Mouse (Mus musculus) olfactory bulb, adult 2 months (tissue): ENCODE measurements at regions not wholly inside any gene's neighbourhood (a gene's known extent, or its start where the extent isn't known, plus 50 kb on each side); places are given as distances from the start of the nearest gene placed in this dataset.

Source experiments
- H3K27ac ChIP-seq: fragments of 200-500 bp; 2 replicates; pipeline ENCODE4 v1.5.1; 2012; ENCODE audit warnings: low read depth, low read length; ENCODE audit not compliant: insufficient read depth
- H3K4me1 ChIP-seq: fragments of 200-500 bp; 2 replicates; pipeline ENCODE4 v1.6.1; 2012; ENCODE audit warnings: low read length; ENCODE audit not compliant: control insufficient read depth, insufficient read depth
- H3K4me3 ChIP-seq: fragments of 200-500 bp; 2 replicates; pipeline ENCODE4 v1.5.1; 2012; ENCODE audit warnings: mild to moderate bottlenecking, low read depth, low read length, moderate library complexity; ENCODE audit not compliant: insufficient read depth
- CTCF ChIP-seq: fragments of 200-500 bp; IDR thresholded peaks from 2 replicates; pipeline ENCODE4 v1.5.1; 2012; ENCODE audit warnings: low read depth, mild to moderate bottlenecking, low read length, moderate library complexity; ENCODE audit not compliant: insufficient read depth
- POLR2A ChIP-seq: fragments of 200-500 bp; IDR thresholded peaks from 2 replicates; pipeline ENCODE4 v1.6.1; 2012; ENCODE audit warnings: mild to moderate bottlenecking, low read depth, low read length, moderate library complexity; ENCODE audit not compliant: insufficient read depth
- WGBS: fragments of 180-500 bp; shearing (Covaris S2); methylation state at CpG from one replicate; pipeline ENCODE4 v1.1.7; 2018; 5-methylcytosine and 5-hydroxymethylcytosine counted together

DNA sequence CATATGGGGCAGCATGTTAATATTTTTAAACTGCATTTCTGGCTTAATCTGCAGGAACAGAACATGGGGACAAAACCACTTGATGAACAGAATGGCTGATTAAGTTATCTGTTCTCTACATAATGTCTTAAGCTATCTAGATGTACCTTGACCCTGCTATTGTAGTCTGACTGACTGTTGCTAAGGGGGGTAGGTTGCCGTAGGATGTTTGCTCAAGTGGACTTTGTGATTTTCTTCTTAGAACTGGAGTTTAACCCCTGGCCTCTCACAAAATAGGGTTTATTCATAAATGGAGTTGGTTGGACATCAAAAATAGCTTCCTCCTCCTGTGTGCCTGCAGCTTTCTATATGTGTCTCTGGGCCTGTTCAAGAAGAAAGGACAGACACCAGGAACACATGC lies 292.9 kb downstream of the Fam84b start:
- H3K27ac ChIP-seq, result no peak overlapping the region
- no peak overlapping the region for H3K4me3 ChIP-seq
- WGBS, result 95% methylated on average over 1 of the region's 1 CpGs
- no peak for TF ChIP-seq POLR2A
- no peak for TF ChIP-seq CTCF
- no peaks in the 10 kb centered on the region for H3K4me1 ChIP-seq

DNA sequence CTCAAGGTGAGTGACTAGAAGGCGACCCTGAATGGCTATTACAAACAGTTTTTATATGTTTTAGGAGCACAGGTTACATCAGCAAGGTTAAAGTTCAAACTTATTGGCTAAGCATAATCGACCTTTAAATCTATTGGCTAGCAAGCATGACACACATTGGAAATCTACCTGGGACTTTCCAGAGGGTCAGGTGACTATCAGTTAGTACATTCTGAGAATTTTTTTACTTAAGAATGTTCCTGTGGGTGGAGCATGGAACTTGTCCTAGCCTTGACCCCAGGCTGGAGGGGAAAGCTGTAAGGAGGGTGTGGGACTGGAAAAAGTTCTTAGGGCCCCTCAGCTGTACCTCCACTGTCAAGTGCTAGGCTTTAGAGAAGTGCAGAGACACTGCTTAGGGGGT lies 297.9 kb downstream of the Fam84b start:
- H3K27ac ChIP-seq, result no peak overlapping the region
- TF ChIP-seq POLR2A, result no peak
- TF ChIP-seq CTCF, result no peak
- WGBS, result 94% methylated on average over 2 of the region's 2 CpGs
- H3K4me3 ChIP-seq, result no peak overlapping the region
- no peaks in the 10 kb centered on the region for H3K4me1 ChIP-seq

DNA sequence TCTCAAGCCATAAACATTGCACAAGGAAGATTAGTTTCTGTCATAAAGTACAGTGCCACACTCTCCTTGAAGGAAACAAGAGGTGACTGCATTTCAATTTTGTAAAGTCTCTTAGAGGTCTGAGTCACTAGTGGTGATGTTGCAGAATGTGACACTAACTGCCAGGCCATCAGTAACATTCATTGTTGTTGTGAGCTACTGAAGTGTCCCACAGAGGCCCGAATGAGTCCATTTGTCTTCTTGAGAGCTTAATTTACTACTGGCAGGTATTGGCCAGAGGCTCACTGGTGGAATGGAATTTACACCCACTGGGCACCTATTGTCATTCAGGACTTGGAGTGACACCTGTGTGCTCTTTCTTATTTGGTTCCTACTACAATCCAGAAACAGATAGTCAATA lies 299.0 kb downstream of the Fam84b start:
- H3K4me1 ChIP-seq, result no peaks in the 10 kb centered on the region
- no peak overlapping the region for H3K4me3 ChIP-seq
- WGBS, result 42% methylated on average over 1 of the region's 1 CpGs
- H3K27ac ChIP-seq, result no peak overlapping the region
- TF ChIP-seq POLR2A (no peak), CTCF (no peak)

DNA sequence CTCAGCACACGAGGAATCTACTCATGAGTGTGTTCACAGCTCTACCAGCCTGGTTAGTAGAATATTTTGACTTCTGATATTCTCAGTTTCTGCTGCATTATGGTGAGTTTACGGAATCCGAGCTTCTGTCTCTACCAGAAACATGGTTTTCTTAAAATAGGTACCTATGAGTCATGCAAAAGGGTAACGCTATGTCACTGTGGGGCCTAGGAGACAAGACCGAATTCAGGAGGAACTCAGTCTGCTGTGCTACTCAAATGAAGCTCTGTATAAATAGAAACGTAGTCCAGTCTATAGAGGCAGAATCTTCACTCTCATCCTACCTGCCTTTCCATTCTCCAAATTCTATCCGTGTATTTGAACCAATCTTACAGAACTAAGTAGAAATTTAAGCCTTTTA lies 305.5 kb downstream of the Fam84b start:
- Histone ChIP-seq H3K4me3 (no peak overlapping the region), H3K4me1 (no peaks in the 10 kb centered on the region), H3K27ac (no peak overlapping the region)
- TF ChIP-seq POLR2A (no peak), CTCF (no peak)
- 53% methylated on average over 7 of the region's 7 CpGs for WGBS

DNA sequence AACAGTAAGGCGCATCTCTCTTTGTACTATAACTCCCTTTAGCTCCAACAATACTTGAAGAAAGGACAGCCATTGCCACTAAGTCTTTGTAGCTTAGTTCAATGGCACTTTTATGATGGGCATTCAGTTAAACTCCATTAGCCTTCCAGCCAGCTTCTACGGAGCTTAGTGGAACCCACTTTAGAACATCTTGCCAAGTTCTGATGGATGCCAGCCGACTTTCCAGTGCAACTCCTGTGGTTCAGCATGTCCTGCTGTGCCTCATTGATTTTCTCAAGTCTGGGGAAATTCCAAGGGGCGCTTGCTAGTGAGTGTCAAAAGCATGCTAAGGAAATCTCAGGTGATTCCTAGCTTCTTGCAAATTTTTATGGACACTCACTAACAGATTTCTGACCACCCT lies 316.4 kb downstream of the Fam84b start:
- TF ChIP-seq POLR2A, result no peak
- Histone ChIP-seq H3K27ac (no peak overlapping the region), H3K4me1 (no peaks in the 10 kb centered on the region), H3K4me3 (no peak overlapping the region)
- WGBS, result 59% methylated on average over 4 of the region's 4 CpGs

DNA sequence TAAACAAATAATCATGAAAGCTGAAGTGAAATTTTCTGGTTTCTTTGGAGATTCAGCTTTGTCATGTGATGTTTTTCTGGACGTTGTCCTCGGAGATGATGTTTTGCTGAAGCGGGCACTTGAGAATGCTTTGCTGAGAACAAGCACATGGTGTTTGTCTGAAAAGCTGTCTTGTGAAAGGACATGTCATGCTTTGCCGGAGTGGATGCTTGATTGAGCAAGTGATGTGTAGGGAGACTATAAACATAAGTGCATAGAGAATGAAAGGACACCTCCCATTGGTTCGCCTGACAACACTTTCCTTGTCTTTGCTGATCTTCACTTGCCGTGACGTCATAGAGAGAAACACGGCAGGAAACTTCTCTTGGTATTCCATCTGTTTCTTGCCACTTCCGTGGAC lies 318.9 kb downstream of the Fam84b start:
- TF ChIP-seq POLR2A, result no peak
- no peak for TF ChIP-seq CTCF
- 78% methylated on average over 9 of the region's 9 CpGs for WGBS

DNA sequence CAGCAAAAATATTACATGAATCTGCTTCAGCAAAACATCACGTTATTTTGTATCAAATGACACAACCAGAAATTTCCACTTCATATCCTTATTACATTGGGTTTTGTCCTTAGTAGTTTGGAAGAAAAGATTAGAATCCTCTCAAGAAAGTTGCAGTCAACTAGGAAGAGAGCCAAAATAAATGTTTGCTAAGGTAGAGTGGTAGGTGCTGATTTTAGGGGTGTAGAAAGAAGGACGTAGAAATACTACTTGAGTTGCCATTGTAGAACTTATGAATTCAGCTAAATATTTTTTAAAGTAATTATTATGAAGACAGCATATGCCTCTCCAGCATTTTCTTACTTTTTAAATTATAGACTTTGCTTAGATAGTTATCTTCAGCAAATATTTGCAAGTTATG lies 336.8 kb downstream of the Fam84b start:
- Histone ChIP-seq H3K4me1 (no peaks in the 10 kb centered on the region), H3K27ac (no peak overlapping the region), H3K4me3 (no peak overlapping the region)
- WGBS, result 98% methylated on average over 2 of the region's 2 CpGs
- TF ChIP-seq POLR2A, result no peak
- no peak for TF ChIP-seq CTCF

More for the DNA sequence above, 318.9 kb downstream of the Fam84b start:
- Histone ChIP-seq H3K4me3 (no peak overlapping the region), H3K4me1 (no peaks in the 10 kb centered on the region), H3K27ac (no peak overlapping the region)

DNA sequence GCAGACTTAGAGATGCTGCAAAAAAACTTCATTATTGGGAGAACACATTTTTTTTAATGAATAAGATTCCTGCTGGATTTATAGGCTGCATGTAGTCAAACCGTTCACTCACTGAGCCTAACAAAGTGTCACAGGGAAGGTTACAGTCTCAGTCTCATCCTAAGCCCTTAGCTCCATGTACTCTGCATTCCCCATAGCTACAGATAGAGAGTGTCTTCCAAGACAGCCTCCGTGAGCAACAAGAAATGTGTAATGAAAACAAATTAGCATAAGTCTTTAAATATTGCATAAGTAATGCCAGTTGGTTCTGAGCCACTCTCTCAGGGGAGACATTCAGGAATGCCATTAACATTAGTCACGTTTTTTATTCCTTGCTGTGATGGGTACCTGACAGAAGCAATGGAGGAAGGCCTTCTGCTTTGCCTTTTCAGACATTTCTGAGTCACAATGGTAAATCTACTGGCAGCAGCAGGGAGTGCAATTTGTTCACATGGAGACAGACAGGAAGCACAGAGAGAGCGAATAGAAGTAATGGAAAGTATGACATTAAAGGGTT lies 376.7 kb downstream of the Fam84b start:
- Histone ChIP-seq H3K4me3 (no peak overlapping the region), H3K27ac (no peak overlapping the region), H3K4me1 (no peaks in the 10 kb centered on the region)
- WGBS, result 63% methylated on average over 4 of the region's 4 CpGs
- TF ChIP-seq CTCF (no peak), POLR2A (no peak)

DNA sequence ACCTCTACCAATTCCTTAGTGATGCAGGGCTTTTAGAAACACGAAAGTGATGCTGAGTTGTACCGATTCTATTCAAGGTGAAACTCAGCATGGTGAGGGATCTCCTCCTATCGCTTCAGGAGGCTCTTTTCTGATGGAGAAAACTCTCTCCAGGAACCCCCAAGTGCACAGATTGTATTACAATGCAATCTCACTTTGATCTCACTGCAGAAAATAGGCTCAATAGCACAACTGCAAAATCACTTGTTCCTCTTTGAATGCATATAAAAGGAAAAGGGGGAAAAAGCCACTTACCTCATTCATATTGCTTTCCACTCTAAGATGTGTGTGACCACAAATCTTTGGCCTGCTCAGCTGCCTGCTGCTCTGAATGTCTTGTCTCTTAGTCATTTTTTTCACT lies 378.5 kb downstream of the Fam84b start:
- 66% methylated on average over 3 of the region's 3 CpGs for WGBS
- Histone ChIP-seq H3K4me3 (no peak overlapping the region), H3K4me1 (no peaks in the 10 kb centered on the region), H3K27ac (no peak overlapping the region)
- TF ChIP-seq POLR2A (no peak), CTCF (no peak)

DNA sequence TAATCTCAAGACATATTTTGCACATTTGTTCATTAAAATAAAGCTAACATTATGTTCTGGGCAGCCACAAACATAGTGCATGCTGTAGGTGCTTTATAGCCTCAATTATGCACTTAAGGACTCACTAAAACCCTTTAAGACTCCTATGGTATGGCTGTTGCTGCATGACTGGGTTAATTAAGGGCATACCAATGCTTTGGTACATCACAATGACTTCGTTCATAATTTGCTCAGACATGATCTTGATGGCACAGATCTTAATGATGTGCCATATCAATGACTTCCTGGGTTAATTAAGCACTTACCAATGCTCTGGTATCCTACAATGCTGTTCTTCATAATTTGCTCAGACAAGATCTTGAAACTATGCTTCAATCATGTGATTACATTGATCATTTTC lies 415.5 kb upstream of the 4933412E24Rik start:
- 78% methylated on average over 1 of the region's 1 CpGs for WGBS
- no peak for TF ChIP-seq POLR2A
- no peak for TF ChIP-seq CTCF

DNA sequence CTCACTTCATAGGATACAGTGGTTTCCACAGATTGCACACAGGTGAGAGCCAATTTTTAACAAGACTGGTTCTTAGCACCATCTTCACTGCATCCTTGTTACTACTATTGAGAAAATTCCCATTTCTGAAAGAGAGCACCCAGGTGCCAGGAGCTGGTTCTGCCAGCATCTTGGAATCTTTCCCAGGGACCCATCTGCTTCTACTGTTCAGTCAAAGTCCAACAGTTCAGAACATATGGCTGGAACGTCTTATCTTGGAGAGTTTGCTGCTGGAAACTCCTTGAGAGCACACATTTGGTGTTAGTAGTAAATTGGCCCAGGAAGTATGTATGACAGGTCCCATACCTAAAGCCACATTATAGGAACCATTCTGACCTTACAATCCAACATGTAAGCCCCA lies 402.7 kb upstream of the 4933412E24Rik start:
- 43% methylated on average over 1 of the region's 1 CpGs for WGBS
- TF ChIP-seq CTCF (no peak), POLR2A (no peak)

More for the DNA sequence above, 415.5 kb upstream of the 4933412E24Rik start:
- no peak overlapping the region for H3K4me3 ChIP-seq
- H3K27ac ChIP-seq, result no peak overlapping the region
- no peaks in the 10 kb centered on the region for H3K4me1 ChIP-seq

More for the DNA sequence above, 402.7 kb upstream of the 4933412E24Rik start:
- Histone ChIP-seq H3K4me1 (no peaks in the 10 kb centered on the region), H3K4me3 (no peak overlapping the region), H3K27ac (no peak overlapping the region)
